8 mouse cellular contexts compared by ENCODE assay signal in the genomic region with DNA sequence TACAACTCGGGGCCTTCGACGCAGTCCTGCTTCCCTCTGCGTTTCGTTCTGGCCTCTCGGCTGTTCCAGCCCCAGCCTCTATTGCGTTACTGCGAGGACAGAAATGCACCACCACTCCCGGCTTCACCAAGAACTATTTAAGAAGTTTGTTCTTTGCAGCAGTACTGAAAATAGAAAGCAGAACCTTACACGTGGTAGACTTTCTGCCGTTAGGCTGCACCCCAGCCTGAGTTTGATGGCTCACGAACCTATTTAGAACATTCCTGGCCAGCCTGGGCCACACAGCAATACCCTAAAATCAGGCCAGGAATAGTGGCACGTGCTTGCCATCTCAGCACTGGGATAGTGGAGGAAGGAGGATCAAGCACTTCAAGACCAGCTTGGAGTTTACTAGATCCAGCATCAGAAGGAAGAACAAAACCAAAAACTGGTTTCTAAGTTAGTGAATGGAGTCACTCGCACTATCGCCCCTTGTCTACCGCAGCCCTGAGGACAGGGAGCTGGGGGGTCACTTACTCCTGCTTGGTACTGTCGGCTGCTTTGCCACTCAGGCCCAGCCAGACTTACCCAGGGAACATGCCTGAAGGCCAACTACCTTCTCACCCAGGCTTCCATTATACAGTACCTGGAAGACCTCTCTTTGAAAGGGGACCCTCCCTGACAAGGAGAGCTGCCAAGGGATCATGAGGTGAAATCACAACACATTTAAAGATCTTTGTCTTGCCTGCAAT. TPM values are rescaled to one million over a fixed set of nuclear protein-coding genes. Genes with fewer than 3 reads are reported as not detected.
DNase-seq lines count a peak whose midpoint lies in the region; ATAC-seq and TF ChIP-seq lines count a peak whose summit lies in the region.

No protein-coding gene starts in this region.

- H3K27ac ChIP-seq in heart, embryonic 10.5 days: peak overlapping the region; percentile 99
- peak overlapping the region; percentile 89 for H3K27ac ChIP-seq in CH12.LX (ENCODE audit: insufficient read depth, low read depth)
- H3K27ac ChIP-seq in forebrain, embryonic 14.5 days (ENCODE audit: low read depth, low read length): peak overlapping the region; percentile 87
- peak overlapping the region; percentile 87 for H3K27ac ChIP-seq in liver, embryonic 16.5 days (ENCODE audit: low read length)

- no peak for TF ChIP-seq CTCF in CH12.LX (conservative IDR thresholded peaks at IDR 0.05 in 1 of 2, IDR thresholded peaks at IDR 0.05 in 1 of 2; ENCODE audit: low read depth in 2 of 2, low read length in 2 of 2)

- DNase-seq in heart, embryonic 10.5 days (ENCODE audit: low spot score): no peak
- DNase-seq in heart, adult 11 months: no peak
- DNase-seq in CH12.LX (ENCODE audit: extremely low read depth): no peak
- no peak for DNase-seq in forebrain, embryonic 14.5 days (ENCODE audit: low spot score)
- no peak for DNase-seq in right cerebral cortex, adult 2 months (ENCODE audit: low spot score in 2 of 2)
- no peak for DNase-seq in spleen, postnatal 4 days (ENCODE audit: low spot score in 2 of 2)
- no peak for DNase-seq in thymus, postnatal 0 days (ENCODE audit: low spot score)

- 12% methylated on average over 17 of the region's 17 CpGs for WGBS in heart, embryonic 10.5 days
- WGBS in forebrain, embryonic 14.5 days: 14% methylated on average over 17 of the region's 17 CpGs
- 12% methylated on average over 17 of the region's 17 CpGs for WGBS in liver, embryonic 16.5 days (ENCODE audit: insufficient replicate concordance)

- 0 out of 2 replicates have a peak, but pooled peaks have one; percentile 3 for TF ChIP-seq POLR2A in CH12.LX (IDR thresholded peaks at IDR 0.05; ENCODE audit: low read depth, low read length)

- H3K27me3 ChIP-seq in heart, embryonic 10.5 days (ENCODE audit: insufficient read depth, poor library complexity, severe bottlenecking): no peaks in the 10 kb centered on the region
- H3K27me3 ChIP-seq in CH12.LX (replicated peaks): no peaks in the 10 kb centered on the region
- H3K27me3 ChIP-seq in forebrain, embryonic 14.5 days (replicated peaks; ENCODE audit: control insufficient read depth, insufficient read depth, low read length): no peaks in the 10 kb centered on the region
- no peaks in the 10 kb centered on the region for H3K27me3 ChIP-seq in liver, embryonic 16.5 days (ENCODE audit: control insufficient read depth, insufficient read depth, low read depth, low read length)

- TF ChIP-seq RAD21 in CH12.LX (IDR thresholded peaks at IDR 0.05; ENCODE audit: low read depth, low read length): no peak

- no peaks in the 10 kb centered on the region; the same call in 1 of the 2 replicates for H3K9me3 ChIP-seq in heart, embryonic 10.5 days
- peaks cover 9% of the 10 kb centered on the region for H3K9me3 ChIP-seq in CH12.LX (replicated peaks; ENCODE audit: low read length)
- H3K9me3 ChIP-seq in forebrain, embryonic 14.5 days (replicated peaks; ENCODE audit: control insufficient read depth, low read length): no peaks in the 10 kb centered on the region
- no peaks in the 10 kb centered on the region for H3K9me3 ChIP-seq in liver, embryonic 16.5 days (replicated peaks; ENCODE audit: control insufficient read depth, low read length)

- peaks cover 64% of the 10 kb centered on the region for H3K36me3 ChIP-seq in heart, embryonic 10.5 days
- H3K36me3 ChIP-seq in CH12.LX (replicated peaks in 1 of 2; ENCODE audit: control insufficient read depth in 1 of 2, insufficient read depth in 1 of 2, low read length in 1 of 2): peaks cover 42 to 56% of the 10 kb centered on the region in 2 experiments
- peaks cover 51% of the 10 kb centered on the region for H3K36me3 ChIP-seq in forebrain, embryonic 14.5 days (ENCODE audit: control insufficient read depth, insufficient read depth, low read length)
- H3K36me3 ChIP-seq in liver, embryonic 16.5 days (ENCODE audit: control insufficient read depth, insufficient read depth): peaks cover 28% of the 10 kb centered on the region

- no peak for ATAC-seq in forebrain, embryonic 14.5 days
- no peak for ATAC-seq in liver, embryonic 16.5 days (ENCODE audit: low read depth)

- in situ Hi-C loops in CH12.LX (cut with MboI; ENCODE audit: low pct_ligation_motif_present, low pct_unique_long_range_greater_than_20kb, low sequenced_read_pairs): no loop called here

- TF ChIP-seq EP300 in CH12.LX (IDR thresholded peaks at IDR 0.05; ENCODE audit: low read length): no peak

- peaks cover 40% of the 10 kb centered on the region for H3K4me1 ChIP-seq in heart, embryonic 10.5 days
- H3K4me1 ChIP-seq in CH12.LX (ENCODE audit: control insufficient read depth in 1 of 2, insufficient read depth in 2 of 2): peaks cover 23 to 54% of the 10 kb centered on the region in 2 experiments
- peaks cover 18% of the 10 kb centered on the region for H3K4me1 ChIP-seq in forebrain, embryonic 14.5 days (ENCODE audit: control insufficient read depth, insufficient read depth, low read length)
- H3K4me1 ChIP-seq in liver, embryonic 16.5 days (ENCODE audit: control insufficient read depth, low read depth, low read length): peaks cover 42% of the 10 kb centered on the region

- peak overlapping the region; percentile 76 for H3K4me2 ChIP-seq in CH12.LX (ENCODE audit: insufficient read depth, low read depth, poor library complexity, severe bottlenecking)
- H3K4me2 ChIP-seq in forebrain, embryonic 14.5 days (ENCODE audit: low read length): peak overlapping the region; percentile 56
- H3K4me2 ChIP-seq in liver, embryonic 16.5 days (ENCODE audit: low read depth, low read length): peak overlapping the region; percentile 91

- peak overlapping the region; percentile 89 for H3K4me3 ChIP-seq in heart, embryonic 10.5 days
- peak overlapping the region; percentile 60 to 63 (median 61) for H3K4me3 ChIP-seq in CH12.LX (replicated peaks in 1 of 3; ENCODE audit: low read depth in 2 of 3, low read length in 2 of 3, poor library complexity in 1 of 3)
- H3K4me3 ChIP-seq in forebrain, embryonic 14.5 days (ENCODE audit: low read depth, low read length): peak overlapping the region; percentile 87
- peak overlapping the region; percentile 75 for H3K4me3 ChIP-seq in liver, embryonic 16.5 days (ENCODE audit: low read depth, low read length)

- peak overlapping the region; percentile 78 for H3K9ac ChIP-seq in CH12.LX (ENCODE audit: insufficient read depth, low read depth)
- peak overlapping the region; percentile 70 for H3K9ac ChIP-seq in forebrain, embryonic 14.5 days (ENCODE audit: low read length)
- H3K9ac ChIP-seq in liver, embryonic 16.5 days (ENCODE audit: low read depth, low read length): peak overlapping the region; percentile 79

- peaks cover 29% of the 10 kb centered on the region for H3K79me2 ChIP-seq in CH12.LX (replicated peaks; ENCODE audit: control insufficient read depth, extremely low read depth, insufficient read depth, poor library complexity, severe bottlenecking)

- dilution Hi-C loops in CH12.LX (cut with MboI; ENCODE audit: extremely low pct_ligation_motif_present, extremely low pct_unique_long_range_greater_than_20kb, low sequenced_read_pairs): no loop called here

RNA-seq across cellular contexts. Expression of gene Mbd3, which starts 0.8 kb away (rescaled TPM):
- polyA plus RNA-seq in heart, embryonic 10.5 days (2016; fragmentation: Nextera tagmentation; extraction: Ambion mirVana): 237 and 315 TPM in 2 replicates
- total RNA-seq in CH12.LX (2012; rRNA removed): 61.9 and 67.0 TPM in 2 replicates
- 48.7 and 51.5 TPM in 2 replicates for total RNA-seq in CH12.LX (2014; rRNA removed)
- polyA plus RNA-seq in CH12.LX (2012; ENCODE audit: insufficient read length, low read depth): 131 and 133 TPM in 2 replicates
- 216 and 221 TPM in 2 replicates for polyA plus RNA-seq in forebrain, embryonic 14.5 days (2014; fragmentation: Nextera tagmentation; extraction: Ambion mirVana)
- 49.2 and 52.7 TPM in 2 replicates for polyA plus RNA-seq in liver, embryonic 16.5 days (2015; fragmentation: Nextera tagmentation; extraction: Ambion mirVana)
- 151 and 166 TPM in 2 replicates for polyA plus RNA-seq in thymus, postnatal 0 days (2015; fragmentation: Nextera tagmentation; extraction: Ambion mirVana)

RNA-seq across cellular contexts. Expression of gene Uqcr11, which starts 6.5 kb away (rescaled TPM):
- 973 and 1,195 TPM in 2 replicates for polyA plus RNA-seq in heart, embryonic 10.5 days (2016; fragmentation: Nextera tagmentation; extraction: Ambion mirVana)
- total RNA-seq in CH12.LX (2012; rRNA removed) (466 and 529 TPM in 2 replicates), CH12.LX (2014; rRNA removed) (442 and 444 TPM in 2 replicates)
- polyA plus RNA-seq in CH12.LX (2012; ENCODE audit: insufficient read length, low read depth): 206 and 248 TPM in 2 replicates
- polyA plus RNA-seq in forebrain, embryonic 14.5 days (2014; fragmentation: Nextera tagmentation; extraction: Ambion mirVana): 628 and 893 TPM in 2 replicates
- polyA plus RNA-seq in liver, embryonic 16.5 days (2015; fragmentation: Nextera tagmentation; extraction: Ambion mirVana): 509 and 519 TPM in 2 replicates
- 635 and 689 TPM in 2 replicates for polyA plus RNA-seq in thymus, postnatal 0 days (2015; fragmentation: Nextera tagmentation; extraction: Ambion mirVana)

RNA-seq across cellular contexts. Expression of gene Mex3d, which starts 12.7 kb away (rescaled TPM):
- 2.1 and 5.0 TPM in 2 replicates for polyA plus RNA-seq in heart, embryonic 10.5 days (2016; fragmentation: Nextera tagmentation; extraction: Ambion mirVana)
- 8.4 and 8.5 TPM in 2 replicates for total RNA-seq in CH12.LX (2012; rRNA removed)
- 4.9 and 6.6 TPM in 2 replicates for total RNA-seq in CH12.LX (2014; rRNA removed)
- polyA plus RNA-seq in CH12.LX (2012; ENCODE audit: insufficient read length, low read depth): 4.7 and 5.9 TPM in 2 replicates
- 16.9 and 17.8 TPM in 2 replicates for polyA plus RNA-seq in forebrain, embryonic 14.5 days (2014; fragmentation: Nextera tagmentation; extraction: Ambion mirVana)
- 0.32 and 0.60 TPM in 2 replicates for polyA plus RNA-seq in liver, embryonic 16.5 days (2015; fragmentation: Nextera tagmentation; extraction: Ambion mirVana)
- 3.2 and 4.7 TPM in 2 replicates for polyA plus RNA-seq in thymus, postnatal 0 days (2015; fragmentation: Nextera tagmentation; extraction: Ambion mirVana)

RNA-seq across cellular contexts. Expression of gene Tcf3, which starts 33.3 kb away (rescaled TPM):
- 80.6 and 140 TPM in 2 replicates for polyA plus RNA-seq in heart, embryonic 10.5 days (2016; fragmentation: Nextera tagmentation; extraction: Ambion mirVana)
- total RNA-seq in CH12.LX (2012; rRNA removed): 179 and 207 TPM in 2 replicates
- total RNA-seq in CH12.LX (2014; rRNA removed): 139 and 146 TPM in 2 replicates
- polyA plus RNA-seq in CH12.LX (2012; ENCODE audit: insufficient read length, low read depth): 208 and 223 TPM in 2 replicates
- 64.4 and 73.5 TPM in 2 replicates for polyA plus RNA-seq in forebrain, embryonic 14.5 days (2014; fragmentation: Nextera tagmentation; extraction: Ambion mirVana)
- 39.8 and 44.4 TPM in 2 replicates for polyA plus RNA-seq in liver, embryonic 16.5 days (2015; fragmentation: Nextera tagmentation; extraction: Ambion mirVana)
- 89.7 and 96.8 TPM in 2 replicates for polyA plus RNA-seq in thymus, postnatal 0 days (2015; fragmentation: Nextera tagmentation; extraction: Ambion mirVana)

RNA-seq across cellular contexts. Expression of gene Plk5, which starts 43.9 kb away (rescaled TPM):
- 0.16 TPM in 1 of 2 replicates, not detected in the other for polyA plus RNA-seq in heart, embryonic 10.5 days (2016; fragmentation: Nextera tagmentation; extraction: Ambion mirVana)
- not detected in 2 replicates for total RNA-seq in CH12.LX (2012; rRNA removed)
- total RNA-seq in CH12.LX (2014; rRNA removed): not detected in 2 replicates
- polyA plus RNA-seq in CH12.LX (2012; ENCODE audit: insufficient read length, low read depth): not detected in 2 replicates
- polyA plus RNA-seq in forebrain, embryonic 14.5 days (2014; fragmentation: Nextera tagmentation; extraction: Ambion mirVana): 1.2 and 1.9 TPM in 2 replicates
- polyA plus RNA-seq in liver, embryonic 16.5 days (2015; fragmentation: Nextera tagmentation; extraction: Ambion mirVana): 0.05 and 0.18 TPM in 2 replicates
- 0.17 and 0.21 TPM in 2 replicates for polyA plus RNA-seq in thymus, postnatal 0 days (2015; fragmentation: Nextera tagmentation; extraction: Ambion mirVana)
